Mouse (Mus musculus) kidney, postnatal 0 days (tissue): ENCODE measurements around the gene Kncn. TPM values are rescaled to one million over a fixed set of nuclear protein-coding genes. Genes with fewer than 3 reads are reported as not detected.

Experiments
- ATAC-seq: fragments of 200-750 bp; cut with Nextera tagmentation; replicated peaks from 2 replicates; pipeline ENCODE4 v1.8.0; 2017; ENCODE audit warnings: low read depth, moderate number of reproducible peaks, moderate TSS enrichment, moderate library complexity; ENCODE audit not compliant: low FRiP score
- DNase-seq: peaks from one replicate; pipeline ENCODE4 v3.0.0-alpha.2; 2016; ENCODE audit warnings: low spot score
- H3K27ac ChIP-seq: fragments of 300-500 bp; sonication (generic); 2 replicates; pipeline ENCODE4 v1.5.1; 2014; ENCODE audit warnings: mild to moderate bottlenecking
- H3K27me3 ChIP-seq: fragments of 300-500 bp; sonication (generic); 2 replicates; pipeline ENCODE4 v1.6.1; 2014; ENCODE audit warnings: low read length, mixed read lengths; ENCODE audit not compliant: insufficient read depth
- H3K36me3 ChIP-seq: fragments of 300-500 bp; sonication (generic); 2 replicates; pipeline ENCODE4 v1.6.1; 2014; ENCODE audit warnings: low read length, mixed read lengths; ENCODE audit not compliant: insufficient read depth
- H3K4me1 ChIP-seq: fragments of 300-500 bp; sonication (generic); replicated peaks from 2 replicates; pipeline ENCODE4 v1.6.1; 2014; ENCODE audit warnings: antibody characterized with exemption, low read length, mixed read lengths; ENCODE audit not compliant: insufficient read depth
- H3K4me2 ChIP-seq: fragments of 300-500 bp; sonication (generic); 2 replicates; pipeline ENCODE4 v1.6.1; 2014; ENCODE audit warnings: mild to moderate bottlenecking, low read length, moderate library complexity, mixed read lengths
- H3K4me3 ChIP-seq: fragments of 300-500 bp; sonication (generic); replicated peaks from 2 replicates; pipeline ENCODE4 v1.5.1; 2014; ENCODE audit warnings: low read depth, low read length
- H3K9ac ChIP-seq: fragments of 300-500 bp; sonication (generic); 2 replicates; pipeline ENCODE4 v1.6.1; 2014; ENCODE audit warnings: low read depth, low read length
- H3K9me3 ChIP-seq: fragments of 300-500 bp; sonication (generic); replicated peaks from 2 replicates; pipeline ENCODE4 v1.6.1; 2016; ENCODE audit warnings: low read length, inconsistent platforms, mixed read lengths
- CTCF ChIP-seq: IDR thresholded peaks from 2 replicates; pipeline ENCODE4 v1.5.1; 2016; ENCODE audit warnings: antibody characterized with exemption, low read depth, mild to moderate bottlenecking, moderate library complexity
- WGBS: fragments of 180-500 bp; shearing (Covaris S2); extraction: QIAGEN DNeasy Blood & Tissue Kit; methylation state at CpG from one replicate; pipeline ENCODE4 v1.1.7; 2014; 5-methylcytosine and 5-hydroxymethylcytosine counted together
- polyA plus RNA-seq: library from polyadenylated mRNA; unstranded; fragments of >200 nt; fragmentation: Nextera tagmentation; extraction: Ambion mirVana; gene quantifications from 2 replicates; pipeline ENCODE4 v1.2.1, GENCODE M21; 2015

Gene Kncn
- polyA plus RNA-seq, 1 experiment from 2014 or later = 0.05 TPM

DNA sequence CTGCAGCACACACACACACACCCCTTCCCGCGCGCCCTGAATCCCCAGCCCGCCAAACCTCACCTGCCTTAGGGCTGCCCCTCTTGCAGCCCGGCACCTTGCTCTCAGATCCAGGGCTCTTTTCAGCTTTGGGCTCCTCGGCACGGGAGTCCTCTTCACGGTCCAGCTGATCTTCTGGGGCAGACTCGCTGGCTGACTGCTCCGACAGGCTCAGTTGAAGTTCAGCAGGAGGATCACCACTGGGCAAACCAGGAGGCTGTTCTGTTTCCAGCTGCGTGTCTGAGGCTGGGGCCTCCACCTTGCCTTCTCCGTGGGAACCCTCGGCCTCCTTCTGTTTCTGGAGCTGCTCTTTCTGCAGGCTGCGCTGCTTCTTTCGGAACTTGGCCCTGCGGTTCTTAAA is 35.7 kb downstream of the Kncn start:
- Histone ChIP-seq H3K9ac (no peak overlapping the region), H3K4me3 (no peak overlapping the region), H3K4me2 (no peak overlapping the region), H3K9me3 (no peaks in the 10 kb centered on the region), H3K4me1 (no peaks in the 10 kb centered on the region), H3K27ac (no peak overlapping the region), H3K27me3 (peaks cover 30% of the 10 kb centered on the region), H3K36me3 (no peaks in the 10 kb centered on the region)
- ATAC-seq (no peak), DNase-seq (no peak)
- no peak for TF ChIP-seq CTCF
- WGBS = 59% methylated on average over 16 of the region's 16 CpGs

- 84% methylated on average over 5 of the region's 5 CpGs for WGBS
- DNase-seq = no peak
- peaks cover 19% of the 10 kb centered on the region for H3K27me3 ChIP-seq
Measured at GRCm38 (mm10) chr4:115922688-115923087, 38.5 kb downstream of the Kncn start.

GRCm38 (mm10) chr4:115923262-115923880 is 39.2 kb downstream of the Kncn start:
- H3K4me3 ChIP-seq = no peak overlapping the region
- 59% methylated on average over 16 of the region's 16 CpGs for WGBS
- no peak overlapping the region for H3K4me2 ChIP-seq
- no peak for TF ChIP-seq CTCF
- no peak for DNase-seq
- H3K4me1 ChIP-seq = no peaks in the 10 kb centered on the region
- no peaks in the 10 kb centered on the region for H3K36me3 ChIP-seq
- H3K9me3 ChIP-seq = no peaks in the 10 kb centered on the region
- ATAC-seq = no peak
- no peak overlapping the region for H3K27ac ChIP-seq
- peaks cover 14% of the 10 kb centered on the region for H3K27me3 ChIP-seq
- H3K9ac ChIP-seq = no peak overlapping the region

More at GRCm38 (mm10) chr4:115922688-115923087, 38.5 kb downstream of the Kncn start:
- H3K36me3 ChIP-seq = no peaks in the 10 kb centered on the region
- no peak overlapping the region for H3K9ac ChIP-seq
- no peak overlapping the region for H3K4me2 ChIP-seq
- TF ChIP-seq CTCF = no peak
- H3K9me3 ChIP-seq = no peaks in the 10 kb centered on the region
- H3K4me3 ChIP-seq = no peak overlapping the region
- no peak for ATAC-seq
- H3K4me1 ChIP-seq = no peaks in the 10 kb centered on the region
- H3K27ac ChIP-seq = no peak overlapping the region

GRCm38 (mm10) chr4:115927637-115928036 is 43.4 kb downstream of the Kncn start:
- DNase-seq (no peak), ATAC-seq (no peak)
- no peaks in the 10 kb centered on the region for H3K36me3 ChIP-seq
- no peak overlapping the region for H3K4me2 ChIP-seq
- peaks cover 45% of the 10 kb centered on the region for H3K27me3 ChIP-seq
- no peaks in the 10 kb centered on the region for H3K4me1 ChIP-seq
- TF ChIP-seq CTCF = no peak
- H3K9ac ChIP-seq = no peak overlapping the region
- no peak overlapping the region for H3K4me3 ChIP-seq
- H3K27ac ChIP-seq = no peak overlapping the region
- 52% methylated on average over 7 of the region's 7 CpGs for WGBS
- no peaks in the 10 kb centered on the region for H3K9me3 ChIP-seq

DNA sequence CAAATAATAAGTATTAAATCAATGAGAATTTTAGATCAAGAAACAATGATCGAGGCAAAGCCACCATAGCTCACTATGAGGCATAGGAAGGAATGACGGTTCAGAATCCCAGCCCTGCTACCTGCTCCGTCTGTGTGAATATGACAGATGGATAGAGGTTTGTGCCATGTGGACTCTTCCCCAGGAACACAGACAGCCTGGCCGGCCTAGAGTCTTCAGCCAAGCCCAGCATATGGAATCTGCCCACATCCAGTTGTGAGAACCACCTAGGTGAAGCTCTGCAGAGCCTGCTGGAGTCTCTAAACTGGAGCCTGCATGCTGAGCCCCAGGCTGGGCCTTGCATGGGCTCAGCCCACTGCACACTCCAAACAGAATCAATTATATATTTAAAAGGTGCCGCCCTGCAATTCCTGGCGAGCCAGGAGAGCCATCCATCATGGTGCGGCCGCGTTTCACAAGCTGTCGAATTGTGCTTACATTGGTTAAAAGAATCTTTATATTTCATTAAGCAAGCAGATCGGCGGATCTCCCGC is 47.4 kb downstream of the Kncn start:
- Histone ChIP-seq H3K27me3 (peaks cover 76% of the 10 kb centered on the region), H3K9me3 (no peaks in the 10 kb centered on the region), H3K9ac (no peak overlapping the region), H3K4me1 (no peaks in the 10 kb centered on the region; the same call in 1 of the 2 replicates), H3K4me2 (no peak overlapping the region), H3K36me3 (no peaks in the 10 kb centered on the region), H3K4me3 (no peak overlapping the region), H3K27ac (no peak overlapping the region)
- TF ChIP-seq CTCF = no peak
- ATAC-seq (no peak), DNase-seq (no peak)
- 46% methylated on average over 13 of the region's 13 CpGs for WGBS

DNA sequence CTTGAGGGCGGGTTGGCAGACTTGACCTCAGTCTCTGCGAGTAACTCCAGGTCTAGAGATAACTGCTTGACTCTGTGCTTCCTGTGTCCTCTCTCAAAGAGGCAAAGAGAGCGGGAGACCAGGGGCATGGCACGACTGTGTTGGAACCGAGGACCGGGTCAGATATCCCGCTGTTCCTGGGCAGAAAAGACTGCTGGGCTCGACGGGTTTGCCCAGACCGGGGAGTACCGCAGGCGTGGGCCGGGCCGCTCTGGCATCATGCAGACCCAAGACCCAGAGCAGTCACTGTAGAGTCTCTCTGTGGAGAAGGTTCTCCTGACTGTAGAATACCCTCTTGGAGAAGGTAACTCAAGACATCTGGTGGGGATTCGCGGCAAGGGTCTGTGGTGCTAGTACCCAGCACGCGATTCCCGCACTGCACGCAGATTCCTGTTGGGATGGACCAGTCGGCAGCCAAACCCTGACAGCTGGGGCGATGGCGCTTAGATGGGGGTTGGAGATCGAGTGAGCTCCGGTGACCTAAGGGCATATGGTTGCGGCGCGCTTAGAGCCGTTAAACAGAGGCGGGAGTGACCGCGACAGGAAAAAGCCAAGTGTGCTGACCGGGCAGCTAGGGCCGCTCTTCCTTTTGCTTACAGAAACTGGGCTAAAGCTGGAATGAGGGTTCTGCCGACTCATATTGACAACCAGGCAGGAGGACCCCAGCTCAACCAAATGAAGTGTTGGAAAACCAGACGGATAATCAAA is 51.8 kb downstream of the Kncn start:
- no peak for TF ChIP-seq CTCF
- under 1% methylated on average over 36 of the region's 36 CpGs for WGBS
- Histone ChIP-seq H3K27me3 (peaks cover 96% of the 10 kb centered on the region), H3K4me1 (peaks cover 3% of the 10 kb centered on the region), H3K9ac (no peak overlapping the region), H3K4me2 (no peak overlapping the region), H3K27ac (no peak overlapping the region), H3K4me3 (0 out of 2 replicates have a peak overlapping the region, but pooled peaks have one; percentile 3), H3K9me3 (no peaks in the 10 kb centered on the region), H3K36me3 (no peaks in the 10 kb centered on the region)
- DNase-seq (no peak), ATAC-seq (no peak)
